Mouse (Mus musculus) kidney, embryonic 16.5 days (tissue): Measurements from ENCODE around the gene Samd4b. TPM values are rescaled to one million over a fixed set of nuclear protein-coding genes. Genes with fewer than 3 reads are reported as not detected.
"Not testable (repeated sequence)": the region's sequence is repeated elsewhere in the genome, so short reads cannot be mapped to it uniquely, and the experiment has no call there.

Source experiments
- ATAC-seq: fragments of 200-750 bp; cut with Nextera tagmentation; 2 replicates; pipeline ENCODE4 v1.8.0; 2017; ENCODE audit warnings: moderate TSS enrichment; ENCODE audit not compliant: low FRiP score, low TSS enrichment
- H3K27ac ChIP-seq: fragments of 300-500 bp; sonication (generic); 2 replicates; pipeline ENCODE4 v1.5.1; 2014; ENCODE audit warnings: low read length
- H3K27me3 ChIP-seq: fragments of 300-500 bp; sonication (generic); 2 replicates; pipeline ENCODE4 v1.6.1; 2014; ENCODE audit warnings: low read length, control low read depth, mixed read lengths; ENCODE audit not compliant: insufficient read depth
- H3K36me3 ChIP-seq: fragments of 300-500 bp; sonication (generic); 2 replicates; pipeline ENCODE4 v1.6.1; 2014; ENCODE audit warnings: low read length, control low read depth, mixed read lengths; ENCODE audit not compliant: insufficient read depth
- H3K4me1 ChIP-seq: fragments of 300-500 bp; sonication (generic); 2 replicates; pipeline ENCODE4 v1.6.1; 2014; ENCODE audit warnings: low read length, control low read depth, mixed read lengths; ENCODE audit not compliant: insufficient read depth
- H3K4me2 ChIP-seq: fragments of 300-500 bp; sonication (generic); replicated peaks from 2 replicates; pipeline ENCODE4 v1.6.1; 2014; ENCODE audit warnings: low read depth, low read length
- H3K4me3 ChIP-seq: fragments of 300-500 bp; sonication (generic); 2 replicates; pipeline ENCODE4 v1.5.1; 2014; ENCODE audit warnings: mild to moderate bottlenecking, low read length
- H3K9ac ChIP-seq: fragments of 300-500 bp; sonication (generic); replicated peaks from 2 replicates; pipeline ENCODE4 v1.6.1; 2014; ENCODE audit warnings: low read length
- H3K9me3 ChIP-seq: fragments of 300-500 bp; sonication (generic); 2 replicates; pipeline ENCODE4 v1.6.1; 2016; ENCODE audit warnings: low read length, control low read depth
- WGBS: fragments of 180-500 bp; shearing (Covaris S2); extraction: QIAGEN DNeasy Blood & Tissue Kit; methylation state at CpG from one replicate; pipeline ENCODE4 v1.1.7; 2014; 5-methylcytosine and 5-hydroxymethylcytosine counted together
- polyA plus RNA-seq: library from polyadenylated mRNA; unstranded; fragments of >200 nt; fragmentation: Nextera tagmentation; extraction: Ambion mirVana; gene quantifications from 2 replicates; pipeline ENCODE4 v1.2.1, GENCODE M21; 2015

The Samd4b gene
- polyA plus RNA-seq, 1 experiment from 2014 or later: 20.7 TPM

- no peak for ATAC-seq
- no peak overlapping the region for H3K4me2 ChIP-seq
- no peaks in the 10 kb centered on the region for H3K4me1 ChIP-seq
- H3K27me3 ChIP-seq: no peaks in the 10 kb centered on the region
- H3K4me3 ChIP-seq: no peak overlapping the region
- WGBS: 89% methylated on average over 8 of the region's 8 CpGs
- H3K9ac ChIP-seq: no peak overlapping the region
- no peaks in the 10 kb centered on the region for H3K36me3 ChIP-seq
- H3K27ac ChIP-seq: no peak overlapping the region
- H3K9me3 ChIP-seq: no peaks in the 10 kb centered on the region
Observed at GRCm38 (mm10) chr7:28605951-28606350, 8.0 kb upstream of the Samd4b start.

- H3K4me2 ChIP-seq, ATAC-seq: not testable (repeated sequence)
Observed at GRCm38 (mm10) chr7:28603788-28604187, 5.8 kb upstream of the Samd4b start.

GRCm38 (mm10) chr7:28603136-28603535 lies 5.2 kb upstream of the Samd4b start:
- H3K9ac ChIP-seq: no peak overlapping the region
- H3K4me3 ChIP-seq: no peak overlapping the region
- no peak overlapping the region for H3K4me2 ChIP-seq
- ATAC-seq: no peak
- H3K4me1 ChIP-seq: 0 out of 2 replicates have a peak, but pooled peaks cover 5% of the 10 kb centered on the region
- no peaks in the 10 kb centered on the region for H3K9me3 ChIP-seq
- H3K27me3 ChIP-seq: no peaks in the 10 kb centered on the region
- WGBS: 67% methylated on average over 5 of the region's 5 CpGs
- no peaks in the 10 kb centered on the region for H3K36me3 ChIP-seq
- no peak overlapping the region for H3K27ac ChIP-seq

More at GRCm38 (mm10) chr7:28603788-28604187, 5.8 kb upstream of the Samd4b start:
- H3K4me1 ChIP-seq, H3K9ac ChIP-seq, H3K36me3 ChIP-seq, H3K27me3 ChIP-seq, H3K9me3 ChIP-seq, H3K4me3 ChIP-seq, H3K27ac ChIP-seq: not testable (repeated sequence)
- WGBS: 80% methylated on average over 2 of the region's 2 CpGs

- WGBS: 10% methylated on average over 7 of the region's 7 CpGs
- ATAC-seq: no peak
- H3K4me1 ChIP-seq: peaks cover 11% of the 10 kb centered on the region
- H3K9ac ChIP-seq: no peak overlapping the region
- no peak overlapping the region for H3K4me3 ChIP-seq
- no peak overlapping the region for H3K4me2 ChIP-seq
- H3K9me3 ChIP-seq: no peaks in the 10 kb centered on the region
- H3K27ac ChIP-seq: no peak overlapping the region
- H3K36me3 ChIP-seq: no peaks in the 10 kb centered on the region
- H3K27me3 ChIP-seq: no peaks in the 10 kb centered on the region
Observed at GRCm38 (mm10) chr7:28601668-28602067, 3.7 kb upstream of the Samd4b start.

GRCm38 (mm10) chr7:28601029-28601428 lies 3.1 kb upstream of the Samd4b start:
- no peak for ATAC-seq
- Histone ChIP-seq H3K4me2 (no peak overlapping the region), H3K36me3 (no peaks in the 10 kb centered on the region), H3K4me3 (no peak overlapping the region), H3K4me1 (peaks cover 17% of the 10 kb centered on the region), H3K27ac (no peak overlapping the region), H3K9me3 (no peaks in the 10 kb centered on the region), H3K27me3 (no peaks in the 10 kb centered on the region), H3K9ac (no peak overlapping the region)
- WGBS: 12% methylated on average over 11 of the region's 11 CpGs

GRCm38 (mm10) chr7:28598951-28599350 lies 1.0 kb upstream of the Samd4b start:
- 48% methylated on average over 2 of the region's 2 CpGs for WGBS
- H3K4me2 ChIP-seq: no peak overlapping the region
- no peaks in the 10 kb centered on the region for H3K9me3 ChIP-seq
- no peak for ATAC-seq
- H3K9ac ChIP-seq: no peak overlapping the region
- H3K36me3 ChIP-seq: no peaks in the 10 kb centered on the region; the same call in 1 of the 2 replicates
- H3K27ac ChIP-seq: no peak overlapping the region
- H3K4me3 ChIP-seq: no peak overlapping the region
- no peaks in the 10 kb centered on the region for H3K27me3 ChIP-seq
- peaks cover 38% of the 10 kb centered on the region for H3K4me1 ChIP-seq

GRCm38 (mm10) chr7:28597277-28597570 lies 720 bp downstream of the Samd4b start:
- H3K27ac ChIP-seq: peak overlapping the region; percentile 93
- ATAC-seq: 0 out of 2 replicates have a peak, but pooled peaks have one; percentile 0
- H3K9me3 ChIP-seq: no peaks in the 10 kb centered on the region
- H3K36me3 ChIP-seq: no peaks in the 10 kb centered on the region; the same call in 1 of the 2 replicates
- peak overlapping the region; percentile 82 for H3K9ac ChIP-seq
- 1% methylated on average over 9 of the region's 9 CpGs for WGBS
- H3K4me2 ChIP-seq: peak overlapping the region; percentile 85
- peak overlapping the region; percentile 73 for H3K4me3 ChIP-seq
- H3K27me3 ChIP-seq: no peaks in the 10 kb centered on the region
- peaks cover 55% of the 10 kb centered on the region for H3K4me1 ChIP-seq

GRCm38 (mm10) chr7:28596436-28597276 lies 1.3 kb downstream of the Samd4b start:
- peak overlapping the region; percentile 82 for H3K9ac ChIP-seq
- H3K4me3 ChIP-seq: peak overlapping the region; percentile 73
- peak overlapping the region; percentile 93 for H3K27ac ChIP-seq
- H3K27me3 ChIP-seq: no peaks in the 10 kb centered on the region
- H3K4me2 ChIP-seq: peak overlapping the region; percentile 85
- peaks cover 61% of the 10 kb centered on the region for H3K4me1 ChIP-seq
- no peaks in the 10 kb centered on the region for H3K9me3 ChIP-seq
- ATAC-seq: peak; percentile 80
- no peaks in the 10 kb centered on the region; the same call in 1 of the 2 replicates for H3K36me3 ChIP-seq
- 20% methylated on average over 20 of the region's 20 CpGs for WGBS

- H3K27me3 ChIP-seq: no peaks in the 10 kb centered on the region
- H3K4me3 ChIP-seq: peak overlapping the region; percentile 73
- ATAC-seq: peak; percentile 29
- peak overlapping the region; percentile 85 for H3K4me2 ChIP-seq
- H3K9ac ChIP-seq: peak overlapping the region; percentile 82
- 59% methylated on average over 8 of the region's 8 CpGs for WGBS
- H3K36me3 ChIP-seq: no peaks in the 10 kb centered on the region; the same call in 1 of the 2 replicates
- H3K27ac ChIP-seq: peak overlapping the region; percentile 93
- H3K9me3 ChIP-seq: no peaks in the 10 kb centered on the region
- H3K4me1 ChIP-seq: peaks cover 66% of the 10 kb centered on the region
Observed at GRCm38 (mm10) chr7:28595751-28596435, 2.1 kb downstream of the Samd4b start.
